Comparison of ENCODE assay signal across 8 mouse cellular contexts in genomic region chr5:83440259-83440658, GRCm38 (mm10).
DNase-seq lines count a peak whose midpoint lies in the region; ATAC-seq and TF ChIP-seq lines count a peak whose summit lies in the region.

No protein-coding gene starts in this region.

- H3K4me1 ChIP-seq in hindbrain, embryonic 12.5 days: no peaks in the 10 kb centered on the region
- no peaks in the 10 kb centered on the region for H3K4me1 ChIP-seq in liver, embryonic 14.5 days (replicated peaks; ENCODE audit: control insufficient read depth in 2 of 2, insufficient read depth in 2 of 2, low read length in 1 of 2)

- no peaks in the 10 kb centered on the region for H3K36me3 ChIP-seq in hindbrain, embryonic 12.5 days
- H3K36me3 ChIP-seq in liver, embryonic 14.5 days (replicated peaks; ENCODE audit: control insufficient read depth, insufficient read depth, low read depth): no peaks in the 10 kb centered on the region

- ATAC-seq in hindbrain, embryonic 12.5 days (ENCODE audit: low FRiP score): 0 out of 2 replicates have a peak, but pooled peaks have one; percentile 22
- ATAC-seq in liver, embryonic 14.5 days (ENCODE audit: insufficient read depth): no peak

- H3K27me3 ChIP-seq in hindbrain, embryonic 12.5 days: no peaks in the 10 kb centered on the region
- no peaks in the 10 kb centered on the region for H3K27me3 ChIP-seq in liver, embryonic 14.5 days (ENCODE audit: control insufficient read depth, insufficient read depth, low read length)

- peak; percentile 60 for TF ChIP-seq CTCF in liver, embryonic 14.5 days (IDR thresholded peaks at IDR 0.05; ENCODE audit: low read depth)

- no peak overlapping the region for H3K27ac ChIP-seq in hindbrain, embryonic 12.5 days
- H3K27ac ChIP-seq in liver, embryonic 14.5 days: no peak overlapping the region

- H3K9ac ChIP-seq in hindbrain, embryonic 12.5 days: no peak overlapping the region
- H3K9ac ChIP-seq in liver, embryonic 14.5 days (replicated peaks): no peak overlapping the region

- H3K4me2 ChIP-seq in hindbrain, embryonic 12.5 days (replicated peaks): no peak overlapping the region
- no peak overlapping the region for H3K4me2 ChIP-seq in liver, embryonic 14.5 days (ENCODE audit: low read depth)

- H3K4me3 ChIP-seq in hindbrain, embryonic 12.5 days: no peak overlapping the region
- no peak overlapping the region for H3K4me3 ChIP-seq in liver, embryonic 14.5 days (ENCODE audit: insufficient read depth in 1 of 2, low read depth in 2 of 2, low read length in 2 of 2)

- H3K9me3 ChIP-seq in hindbrain, embryonic 12.5 days (replicated peaks): no peaks in the 10 kb centered on the region
- no peaks in the 10 kb centered on the region for H3K9me3 ChIP-seq in liver, embryonic 14.5 days (ENCODE audit: control insufficient read depth, low read length)

- DNase-seq in left cerebral cortex, adult 18-20 months (ENCODE audit: low spot score in 2 of 2): peak; percentile 43 to 57
- DNase-seq in left cerebral cortex, adult 11 months (ENCODE audit: low spot score): no peak
- peak; percentile 45 for DNase-seq in R1 (ENCODE audit: low read depth, low spot score)
- DNase-seq in cerebellum, postnatal 4 days (ENCODE audit: low spot score in 2 of 2): peak; percentile 35 to 48
- DNase-seq in liver, embryonic 14.5 days (ENCODE audit: low read depth in 3 of 3, low spot score in 3 of 3): peak in 1 of 3 experiments; percentile 2
- DNase-seq in right cerebral cortex, postnatal 25 days: peak; percentile 15
- no peak for DNase-seq in ovary, adult 18-20 months (ENCODE audit: low spot score)

- WGBS in hindbrain, embryonic 12.5 days: 10% methylated on average over 3 of the region's 3 CpGs
- 7% methylated on average over 3 of the region's 3 CpGs for WGBS in liver, embryonic 14.5 days (ENCODE audit: insufficient replicate concordance)

- TF ChIP-seq EP300 in liver, embryonic 14.5 days (IDR thresholded peaks at IDR 0.05; ENCODE audit: low read depth): no peak

Comparison
In these comparisons a context has a peak if more than half of its experiments do, and no peak if none do; other contexts are left out.
1. DNase-seq: peak in left cerebral cortex, adult 18-20 months (2 of 2), R1 (single experiment), cerebellum, postnatal 4 days (2 of 2) and right cerebral cortex, postnatal 25 days (single experiment); none in left cerebral cortex, adult 11 months (single experiment) and ovary, adult 18-20 months (single experiment).